Mouse (Mus musculus): ENCODE data around the gene Adap2. TPM values are rescaled to one million over a fixed set of nuclear protein-coding genes. Genes with fewer than 3 reads are reported as not detected.

Adap2 gene
- total and polyA plus RNA-seq, 3 experiments, result 0.49 TPM; not detected in 2

DNA sequence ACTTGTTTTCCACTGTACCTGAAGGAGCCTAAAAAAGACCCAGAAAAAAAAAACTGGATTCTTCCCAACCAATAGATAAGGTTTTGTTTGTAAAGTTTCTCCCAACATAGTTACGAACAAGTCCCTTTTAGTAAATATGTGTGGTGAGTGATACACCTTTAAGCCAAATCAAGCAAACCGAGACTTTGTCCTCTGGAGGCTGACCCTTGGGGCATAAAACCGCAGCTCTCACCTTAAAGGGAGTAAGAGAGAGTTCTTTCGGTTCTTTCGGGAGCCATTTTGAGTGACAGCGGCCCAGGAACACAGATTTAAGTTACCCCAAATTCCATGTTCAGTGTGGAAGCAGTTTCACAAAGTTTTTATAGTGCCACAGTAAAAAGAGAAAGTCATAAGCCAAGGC lies 48.4 kb downstream of the Adap2 start:
- H3K9ac ChIP-seq (ENCODE audit: insufficient read depth, low read depth), result no peak overlapping the region
- H3K9me3 ChIP-seq (replicated peaks; ENCODE audit: low read length), result no peaks in the 10 kb centered on the region
- no peak for DNase-seq (ENCODE audit: extremely low read depth)
- no peak overlapping the region for H3K4me3 ChIP-seq (replicated peaks in 1 of 3; ENCODE audit: low read depth in 2 of 3, low read length in 2 of 3, poor library complexity in 1 of 3)
- H3K27ac ChIP-seq (ENCODE audit: insufficient read depth, low read depth), result no peak overlapping the region
- in situ Hi-C loops (cut with MboI; ENCODE audit: low pct_ligation_motif_present, low pct_unique_long_range_greater_than_20kb, low sequenced_read_pairs) (no loop called here), dilution Hi-C loops (cut with MboI; ENCODE audit: extremely low pct_ligation_motif_present, extremely low pct_unique_long_range_greater_than_20kb, low sequenced_read_pairs) (no loop called here)
- no peaks in the 10 kb centered on the region for H3K79me2 ChIP-seq (replicated peaks; ENCODE audit: control insufficient read depth, extremely low read depth, insufficient read depth, poor library complexity, severe bottlenecking)
- H3K36me3 ChIP-seq (replicated peaks in 1 of 2; ENCODE audit: control insufficient read depth in 1 of 2, insufficient read depth in 1 of 2, low read length in 1 of 2), result peaks cover 5 to 23% of the 10 kb centered on the region in 2 experiments
- no peaks in the 10 kb centered on the region for H3K27me3 ChIP-seq (replicated peaks)
- TF ChIP-seq KAT2A (IDR thresholded peaks at IDR 0.05; ENCODE audit: insufficient replicate concordance, low read length) (no peak), JUN (IDR thresholded peaks at IDR 0.05; ENCODE audit: insufficient read depth, low read depth, low read length) (no peak), ZKSCAN1 (IDR thresholded peaks at IDR 0.05; ENCODE audit: borderline replicate concordance, low read depth, low read length) (no peak)
- H3K4me1 ChIP-seq (ENCODE audit: control insufficient read depth in 1 of 2, insufficient read depth in 2 of 2), result no peaks in the 10 kb centered on the region
- no peak overlapping the region for H3K4me2 ChIP-seq (ENCODE audit: insufficient read depth, low read depth, poor library complexity, severe bottlenecking)

DNA sequence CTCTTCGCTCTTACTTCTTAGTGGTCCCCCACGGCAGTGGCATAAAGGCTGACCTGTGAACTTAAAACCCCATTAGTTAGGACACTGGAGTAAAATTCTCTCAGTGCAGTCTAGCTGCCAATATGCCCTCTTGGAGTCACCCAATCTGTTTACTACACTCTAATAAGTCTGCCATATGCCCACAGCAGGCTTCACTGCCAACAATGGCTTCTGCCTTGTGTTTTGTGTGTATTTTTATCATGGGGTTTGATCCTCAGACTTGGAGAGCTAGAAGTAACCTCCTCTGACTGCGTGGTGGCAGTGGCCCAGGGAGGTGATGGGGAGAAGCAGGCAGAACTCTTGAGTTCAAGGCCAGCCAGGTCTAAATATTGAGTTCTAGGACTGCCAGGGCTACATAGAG lies 50.1 kb downstream of the Adap2 start:
- no peak for DNase-seq (ENCODE audit: extremely low read depth)
- Histone ChIP-seq H3K79me2 (replicated peaks; ENCODE audit: control insufficient read depth, extremely low read depth, insufficient read depth, poor library complexity, severe bottlenecking) (no peaks in the 10 kb centered on the region), H3K4me1 (ENCODE audit: control insufficient read depth in 1 of 2, insufficient read depth in 2 of 2) (peaks cover 0 to 5% of the 10 kb centered on the region in 2 experiments; a peak in 2 of 4 replicates), H3K36me3 (replicated peaks in 1 of 2; ENCODE audit: control insufficient read depth in 1 of 2, insufficient read depth in 1 of 2, low read length in 1 of 2) (peaks cover 3 to 7% of the 10 kb centered on the region in 2 experiments), H3K27me3 (replicated peaks) (no peaks in the 10 kb centered on the region), H3K9ac (ENCODE audit: insufficient read depth, low read depth) (no peak overlapping the region), H3K27ac (ENCODE audit: insufficient read depth, low read depth) (no peak overlapping the region), H3K9me3 (replicated peaks; ENCODE audit: low read length) (no peaks in the 10 kb centered on the region), H3K4me2 (ENCODE audit: insufficient read depth, low read depth, poor library complexity, severe bottlenecking) (no peak overlapping the region), H3K4me3 (replicated peaks in 1 of 3; ENCODE audit: low read depth in 2 of 3, low read length in 2 of 3, poor library complexity in 1 of 3) (no peak overlapping the region)
- no peak for TF ChIP-seq USF1 (IDR thresholded peaks at IDR 0.05; ENCODE audit: low read depth, low read length)
- TF ChIP-seq SMC3 (IDR thresholded peaks at IDR 0.05; ENCODE audit: low read depth, low read length), result no peak
- TF ChIP-seq JUN (IDR thresholded peaks at IDR 0.05; ENCODE audit: insufficient read depth, low read depth, low read length), result no peak
- TF ChIP-seq TCF12 (IDR thresholded peaks at IDR 0.05; ENCODE audit: low read depth, low read length), result no peak
- no peak for TF ChIP-seq ETS1 (conservative IDR thresholded peaks at IDR 0.05; ENCODE audit: low read depth, low read length)
- TF ChIP-seq PAX5 (IDR thresholded peaks at IDR 0.05; ENCODE audit: low read length), result no peak
- dilution Hi-C loops (cut with MboI; ENCODE audit: extremely low pct_ligation_motif_present, extremely low pct_unique_long_range_greater_than_20kb, low sequenced_read_pairs), result no loop called here
- in situ Hi-C loops (cut with MboI; ENCODE audit: low pct_ligation_motif_present, low pct_unique_long_range_greater_than_20kb, low sequenced_read_pairs), result no loop called here

DNA sequence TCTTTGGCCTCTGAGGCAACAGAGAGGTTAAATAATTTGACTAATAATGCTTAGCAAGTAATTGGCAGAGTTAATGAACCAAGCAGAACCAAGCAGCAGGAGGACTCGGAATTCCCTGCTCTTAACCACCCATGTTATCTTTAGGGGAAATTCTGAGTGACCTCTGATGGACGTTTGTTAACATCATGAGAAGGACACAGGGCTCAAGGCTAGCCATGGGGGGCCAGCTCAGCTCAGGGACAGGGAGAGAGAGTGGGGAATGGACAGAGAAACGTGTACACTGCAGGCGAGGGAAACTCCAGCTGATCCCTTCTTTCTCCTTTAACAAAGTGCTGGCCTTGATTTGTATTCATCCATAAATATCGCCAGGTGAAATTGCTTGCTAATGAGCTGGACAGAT lies 51.0 kb downstream of the Adap2 start:
- Histone ChIP-seq H3K27me3 (replicated peaks) (no peaks in the 10 kb centered on the region), H3K36me3 (replicated peaks in 1 of 2; ENCODE audit: control insufficient read depth in 1 of 2, insufficient read depth in 1 of 2, low read length in 1 of 2) (no peaks in the 10 kb centered on the region), H3K4me3 (replicated peaks in 1 of 3; ENCODE audit: low read depth in 2 of 3, low read length in 2 of 3, poor library complexity in 1 of 3) (no peak overlapping the region), H3K4me2 (ENCODE audit: insufficient read depth, low read depth, poor library complexity, severe bottlenecking) (no peak overlapping the region), H3K9ac (ENCODE audit: insufficient read depth, low read depth) (no peak overlapping the region), H3K27ac (ENCODE audit: insufficient read depth, low read depth) (no peak overlapping the region), H3K9me3 (replicated peaks; ENCODE audit: low read length) (no peaks in the 10 kb centered on the region), H3K79me2 (replicated peaks; ENCODE audit: control insufficient read depth, extremely low read depth, insufficient read depth, poor library complexity, severe bottlenecking) (peaks cover 6% of the 10 kb centered on the region), H3K4me1 (ENCODE audit: control insufficient read depth in 1 of 2, insufficient read depth in 2 of 2) (peaks cover 0 to 6% of the 10 kb centered on the region in 2 experiments; a peak in 2 of 4 replicates)
- in situ Hi-C loops (cut with MboI; ENCODE audit: low pct_ligation_motif_present, low pct_unique_long_range_greater_than_20kb, low sequenced_read_pairs), result no loop called here
- TF ChIP-seq TBP (conservative IDR thresholded peaks at IDR 0.05; ENCODE audit: low read depth, low read length), result no peak
- no peak for TF ChIP-seq ELF1 (IDR thresholded peaks at IDR 0.05; ENCODE audit: low read depth, low read length)
- no peak for TF ChIP-seq EP300 (IDR thresholded peaks at IDR 0.05; ENCODE audit: low read length)
- no peak for TF ChIP-seq NRF1 (IDR thresholded peaks at IDR 0.05; ENCODE audit: low read depth, low read length)
- no peak for TF ChIP-seq CHD2 (IDR thresholded peaks at IDR 0.05; ENCODE audit: low read length)
- no peak for TF ChIP-seq MYC (IDR thresholded peaks at IDR 0.05; ENCODE audit: low read depth, low read length)
- no peak for TF ChIP-seq ZNF384 (IDR thresholded peaks at IDR 0.05; ENCODE audit: low read depth, low read length)
- no peak for TF ChIP-seq CHD1 (IDR thresholded peaks at IDR 0.05; ENCODE audit: low read depth, low read length)
- no peak for TF ChIP-seq UBTF (IDR thresholded peaks at IDR 0.05; ENCODE audit: low read depth, low read length)
- no peak for TF ChIP-seq ETS1 (conservative IDR thresholded peaks at IDR 0.05; ENCODE audit: low read depth, low read length)
- TF ChIP-seq GABPA (IDR thresholded peaks at IDR 0.05; ENCODE audit: insufficient replicate concordance, low read depth, low read length), result no peak
- TF ChIP-seq JUND (conservative IDR thresholded peaks at IDR 0.05; ENCODE audit: low read depth, low read length), result no peak
- dilution Hi-C loops (cut with MboI; ENCODE audit: extremely low pct_ligation_motif_present, extremely low pct_unique_long_range_greater_than_20kb, low sequenced_read_pairs), result no loop called here
- no peak for DNase-seq (ENCODE audit: extremely low read depth)

Data from CH12.LX (cell line).